Mouse (Mus musculus): ENCODE measurements around the gene Zfp326.

DNA sequence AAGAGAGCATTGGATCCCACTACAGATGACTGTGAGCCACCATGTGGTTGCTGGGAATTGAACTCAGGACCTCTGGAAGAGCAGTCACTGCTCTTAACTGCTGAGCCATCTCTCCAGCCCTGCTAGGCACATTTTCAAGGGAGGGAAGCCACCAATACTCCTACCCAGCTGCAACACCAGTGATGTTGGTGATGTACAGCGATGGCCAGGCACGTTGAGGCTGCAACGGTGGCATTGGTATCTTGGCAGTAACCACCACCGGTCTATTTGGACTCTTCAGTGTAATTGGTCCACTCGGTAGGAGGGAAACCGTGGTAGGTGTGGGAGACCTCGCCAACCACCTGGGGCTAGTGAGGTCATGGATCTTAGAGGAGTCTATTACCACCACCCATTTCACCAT is 6.6 kb upstream of the Zfp326 start:
- TF ChIP-seq EP300 (IDR thresholded peaks at IDR 0.05; ENCODE audit: insufficient read depth, low read depth, low read length): no peak
- TF ChIP-seq POLR2A (IDR thresholded peaks at IDR 0.05; ENCODE audit: insufficient read depth, low read length): no peak
